Mouse (Mus musculus) heart, adult 2 months (tissue): ENCODE measurements around the gene Tfpi2. TPM values are rescaled to one million over a fixed set of nuclear protein-coding genes. Genes with fewer than 3 reads are reported as not detected.

Experiments
- DNase-seq, 2 experiments: peaks; one replicate each; pipeline ENCODE4 v3.0.0; 2021
- H3K27ac ChIP-seq: fragments of 200-600 bp; 2 replicates; pipeline ENCODE4 v1.8.1; 2022
- H3K27me3 ChIP-seq: fragments of 200-500 bp; 2 replicates; pipeline ENCODE4 v1.6.1; 2012; ENCODE audit warnings: mild to moderate bottlenecking, low read length, inconsistent platforms, mixed read lengths; ENCODE audit not compliant: control insufficient read depth, insufficient read depth
- H3K36me3 ChIP-seq: fragments of 200-500 bp; 2 replicates; pipeline ENCODE4 v1.6.1; 2012; ENCODE audit warnings: low read length, inconsistent platforms; ENCODE audit not compliant: control insufficient read depth, insufficient read depth
- H3K4me1 ChIP-seq: fragments of 200-500 bp; 2 replicates; pipeline ENCODE4 v1.6.1; 2011; ENCODE audit warnings: low read length; ENCODE audit not compliant: control insufficient read depth, insufficient read depth
- H3K4me3 ChIP-seq: fragments of 200-600 bp; 2 replicates; pipeline ENCODE4 v1.8.1; 2022
- H3K79me2 ChIP-seq: fragments of 200-500 bp; replicated peaks from 2 replicates; pipeline ENCODE4 v1.6.1; 2012; ENCODE audit warnings: mild to moderate bottlenecking, inconsistent platforms, low read length, moderate library complexity, mixed read lengths; ENCODE audit not compliant: control insufficient read depth, insufficient read depth
- H3K9ac ChIP-seq: fragments of 200-500 bp; 2 replicates; pipeline ENCODE4 v1.6.1; 2012; ENCODE audit warnings: low read depth, mild to moderate bottlenecking, control low read depth, inconsistent platforms, low read length, mixed read lengths
- CTCF ChIP-seq: fragments of 200-600 bp; IDR thresholded peaks from 2 replicates; pipeline ENCODE4 v1.8.1; 2022; ENCODE audit warnings: antibody characterized with exemption, mild to moderate bottlenecking, moderate library complexity
- EP300 ChIP-seq: fragments of 200-500 bp; IDR thresholded peaks from 2 replicates; pipeline ENCODE4 v1.6.1; 2011; ENCODE audit warnings: low read depth, low read length, control low read depth; ENCODE audit not compliant: insufficient read depth
- POLR2A ChIP-seq: fragments of 200-500 bp; IDR thresholded peaks from 2 replicates; pipeline ENCODE4 v1.6.1; 2011; ENCODE audit warnings: mild to moderate bottlenecking, low read depth, low read length, control low read depth; ENCODE audit not compliant: insufficient read depth
- WGBS: fragments of 180-500 bp; shearing (Covaris S2); methylation state at CpG from one replicate; pipeline ENCODE4 v1.1.7; 2018; 5-methylcytosine and 5-hydroxymethylcytosine counted together
- intact Hi-C: fragments of 180-260 bp; cut with DNase I; formaldehyde crosslinking; loops from one replicate; pipeline ENCODE4 v1.15.1; 2025
- polyA plus RNA-seq: library from polyadenylated mRNA; depleted of rRNA; stranded (reverse); fragments of >200 nt; gene quantifications from 2 replicates; pipeline ENCODE4 v1.2.3, GENCODE M21; 2012
- total RNA-seq, 2 experiments: library from RNA; stranded (reverse); gene quantifications; 2 replicates each; pipeline ENCODE4 v1.2.3; 2021

Tfpi2 gene
- total and polyA plus RNA-seq, 3 experiments, result 0.90 to 1.3 (median 1.0) TPM

GRCm38 (mm10) chr6:3993492-3993891 lies 4.8 kb upstream of the Tfpi2 start, which contains the start of gene Gngt1:
Gene Gngt1 (plus strand): TSS chr6:3993792.
- 88% methylated on average over 6 of the region's 6 CpGs for WGBS
- H3K4me1 ChIP-seq, result no peaks in the 10 kb centered on the region
- no peak within 1 kb of the TSS for H3K4me3 ChIP-seq
- H3K79me2 ChIP-seq, result no peaks in the 10 kb centered on the region
- intact Hi-C loops, result no loop called here
- H3K27ac ChIP-seq, result no peak within 1 kb of the TSS
- no peak for TF ChIP-seq POLR2A
- TF ChIP-seq EP300, result no peak
- TF ChIP-seq CTCF, result no peak
- no peak within 1 kb of the TSS for H3K9ac ChIP-seq
- H3K36me3 ChIP-seq, result no peaks in the 10 kb centered on the region
- H3K27me3 ChIP-seq, result no peaks in the 10 kb centered on the region
- no peak for DNase-seq

- Histone ChIP-seq H3K36me3 (no peaks in the 10 kb centered on the region), H3K4me1 (no peaks in the 10 kb centered on the region), H3K9ac (no peak overlapping the region), H3K27me3 (no peaks in the 10 kb centered on the region), H3K4me3 (no peak overlapping the region), H3K79me2 (no peaks in the 10 kb centered on the region), H3K27ac (no peak overlapping the region)
- intact Hi-C loops, result no loop called here
- no peak for TF ChIP-seq CTCF
- no peak for TF ChIP-seq EP300
- no peak for TF ChIP-seq POLR2A
- WGBS, result 89% methylated on average over 5 of the region's 5 CpGs
- no peak for DNase-seq
Observed at GRCm38 (mm10) chr6:3982661-3983284, 5.9 kb downstream of the Tfpi2 start.

- Histone ChIP-seq H3K27me3 (no peaks in the 10 kb centered on the region), H3K36me3 (no peaks in the 10 kb centered on the region), H3K4me1 (no peaks in the 10 kb centered on the region), H3K9ac (no peak overlapping the region), H3K4me3 (no peak overlapping the region), H3K79me2 (no peaks in the 10 kb centered on the region), H3K27ac (no peak overlapping the region)
- intact Hi-C loops, result no loop called here
- 25% methylated on average over 1 of the region's 1 CpGs for WGBS
- TF ChIP-seq CTCF (no peak), POLR2A (no peak), EP300 (no peak)
- no peak for DNase-seq
Observed at GRCm38 (mm10) chr6:3973679-3974078, 15.0 kb downstream of the Tfpi2 start.

GRCm38 (mm10) chr6:3967676-3968626 lies 20.8 kb downstream of the Tfpi2 start:
- DNase-seq, result peak; percentile 47 to 57
- Histone ChIP-seq H3K27me3 (no peaks in the 10 kb centered on the region), H3K4me3 (peak overlapping the region; percentile 44), H3K4me1 (0 out of 2 replicates have a peak, but pooled peaks cover 1% of the 10 kb centered on the region), H3K27ac (peak overlapping the region; percentile 69), H3K9ac (peak overlapping the region; percentile 51), H3K79me2 (no peaks in the 10 kb centered on the region), H3K36me3 (no peaks in the 10 kb centered on the region)
- 7% methylated on average over 31 of the region's 31 CpGs for WGBS
- intact Hi-C loops, result loop anchor here (2.0 kb wide), 1 partner anchor 35 kb away; the partner anchor contains the start of gene Gng11
- TF ChIP-seq EP300, result no peak
- TF ChIP-seq POLR2A, result no peak; the same call in 1 of the 2 replicates
- TF ChIP-seq CTCF, result no peak

GRCm38 (mm10) chr6:3954969-3955368 lies 33.8 kb downstream of the Tfpi2 start:
- Histone ChIP-seq H3K36me3 (no peaks in the 10 kb centered on the region), H3K4me1 (no peaks in the 10 kb centered on the region), H3K9ac (no peak overlapping the region), H3K79me2 (no peaks in the 10 kb centered on the region), H3K4me3 (no peak overlapping the region), H3K27ac (no peak overlapping the region), H3K27me3 (no peaks in the 10 kb centered on the region)
- WGBS, result 54% methylated on average over 4 of the region's 4 CpGs
- DNase-seq, result no peak
- TF ChIP-seq EP300, result no peak
- no peak for TF ChIP-seq POLR2A
- TF ChIP-seq CTCF, result no peak
- intact Hi-C loops, result no loop called here
